Mouse (Mus musculus): ENCODE data around the gene Npat.
A peak's percentile ranks its signal among the peaks of the same experiment; 100 is the strongest.

The Npat gene

DNA sequence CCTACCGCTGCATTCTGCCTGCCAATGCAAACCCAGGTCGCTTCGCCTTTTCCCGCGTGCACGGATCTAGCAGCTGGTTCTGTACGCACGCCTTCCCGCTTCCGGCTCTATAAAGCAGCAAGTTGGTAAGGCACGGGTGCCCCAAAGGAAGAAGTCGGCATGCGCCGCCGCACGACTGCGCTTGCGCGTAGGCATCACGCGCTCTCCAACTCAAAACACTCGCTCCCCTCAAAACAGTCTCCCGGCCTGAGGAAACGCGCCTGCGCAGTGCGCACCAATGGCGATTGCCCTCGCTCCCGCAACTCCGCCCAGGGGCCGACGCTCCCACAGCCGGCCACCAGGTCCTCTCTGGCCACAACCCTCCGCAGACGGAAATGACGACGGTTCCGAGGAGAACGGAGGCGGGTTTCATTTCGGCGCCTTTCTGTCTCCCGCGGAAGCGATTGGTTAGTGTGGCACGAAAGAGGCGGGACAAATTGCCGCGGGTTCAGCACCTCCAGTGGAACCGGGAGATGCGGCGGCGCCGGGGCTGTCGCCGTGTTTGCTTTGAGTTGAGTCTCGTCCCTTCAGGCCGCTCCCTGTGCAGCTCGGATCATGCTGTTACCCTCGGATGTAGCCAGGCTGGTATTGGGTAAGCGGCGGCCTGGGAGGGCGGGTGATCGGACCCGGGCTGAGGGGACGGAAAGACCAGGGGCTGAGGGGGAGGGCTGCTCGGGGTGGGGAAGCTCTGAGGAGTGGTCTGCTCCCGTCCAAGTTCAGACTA is at the start of gene Npat, which contains the start of gene Atm:
TSS of gene Npat (plus strand) at position 490 of the 763 bp plus-strand sequence.
TSS of gene Atm (minus strand) at position 183 of the 763 bp plus-strand sequence.
- peak; percentile 99 for DNase-seq

DNA sequence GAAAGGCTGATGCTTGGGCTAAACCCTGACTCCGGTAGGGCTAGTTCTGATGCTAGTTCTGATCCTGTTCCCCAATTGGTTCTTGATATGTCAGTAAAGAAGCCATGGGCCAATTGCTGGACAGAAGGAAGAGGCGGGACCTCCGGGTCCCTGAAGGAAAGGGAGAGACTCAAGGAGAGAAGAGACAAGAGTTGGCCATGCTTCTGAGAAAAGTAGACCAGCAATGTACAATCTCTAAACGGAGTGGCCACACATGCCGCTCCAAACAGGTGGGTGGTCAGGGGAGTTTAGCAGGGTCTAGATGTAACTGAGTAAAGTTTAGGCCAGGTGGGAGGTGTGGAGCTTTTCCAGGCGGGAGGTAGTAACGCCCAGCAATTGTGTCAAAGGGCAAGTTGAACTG is 28.8 kb upstream of the Npat start:
- peak; percentile 9 for DNase-seq

GRCm38 (mm10) chr9:53514091-53514490 is 22.8 kb upstream of the Npat start:
- no peak for DNase-seq

DNA sequence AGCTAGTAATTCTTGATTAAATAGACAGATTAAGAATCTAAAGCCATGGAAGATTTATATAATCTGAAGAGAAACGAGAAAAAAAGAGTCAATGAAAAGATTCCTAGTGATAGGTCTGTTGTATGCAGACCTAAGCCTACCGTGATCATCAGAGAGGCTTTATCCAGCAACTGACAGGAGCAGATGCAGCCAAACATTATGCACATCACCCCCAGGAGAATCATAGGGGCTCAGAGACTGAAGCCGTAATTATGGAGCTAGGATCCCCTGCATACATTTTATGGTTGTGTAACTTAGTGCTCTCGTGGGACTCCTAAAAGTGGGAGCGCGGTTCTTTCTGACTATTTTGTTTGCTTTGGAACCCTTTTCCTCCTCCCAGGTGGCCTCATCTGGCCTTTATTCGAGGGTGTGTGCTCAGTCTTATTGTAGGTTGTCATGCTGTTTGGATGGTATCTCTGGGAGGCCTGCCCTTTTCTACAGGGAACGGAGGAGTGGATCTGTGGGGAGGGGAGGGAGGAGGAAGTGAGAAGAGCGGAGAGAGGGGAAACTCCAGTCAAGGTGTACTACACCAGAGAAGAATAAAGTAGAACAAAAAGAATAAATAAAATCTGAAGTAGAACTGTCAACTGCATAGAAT is 19.4 kb upstream of the Npat start:
- DNase-seq, result no peak

DNA sequence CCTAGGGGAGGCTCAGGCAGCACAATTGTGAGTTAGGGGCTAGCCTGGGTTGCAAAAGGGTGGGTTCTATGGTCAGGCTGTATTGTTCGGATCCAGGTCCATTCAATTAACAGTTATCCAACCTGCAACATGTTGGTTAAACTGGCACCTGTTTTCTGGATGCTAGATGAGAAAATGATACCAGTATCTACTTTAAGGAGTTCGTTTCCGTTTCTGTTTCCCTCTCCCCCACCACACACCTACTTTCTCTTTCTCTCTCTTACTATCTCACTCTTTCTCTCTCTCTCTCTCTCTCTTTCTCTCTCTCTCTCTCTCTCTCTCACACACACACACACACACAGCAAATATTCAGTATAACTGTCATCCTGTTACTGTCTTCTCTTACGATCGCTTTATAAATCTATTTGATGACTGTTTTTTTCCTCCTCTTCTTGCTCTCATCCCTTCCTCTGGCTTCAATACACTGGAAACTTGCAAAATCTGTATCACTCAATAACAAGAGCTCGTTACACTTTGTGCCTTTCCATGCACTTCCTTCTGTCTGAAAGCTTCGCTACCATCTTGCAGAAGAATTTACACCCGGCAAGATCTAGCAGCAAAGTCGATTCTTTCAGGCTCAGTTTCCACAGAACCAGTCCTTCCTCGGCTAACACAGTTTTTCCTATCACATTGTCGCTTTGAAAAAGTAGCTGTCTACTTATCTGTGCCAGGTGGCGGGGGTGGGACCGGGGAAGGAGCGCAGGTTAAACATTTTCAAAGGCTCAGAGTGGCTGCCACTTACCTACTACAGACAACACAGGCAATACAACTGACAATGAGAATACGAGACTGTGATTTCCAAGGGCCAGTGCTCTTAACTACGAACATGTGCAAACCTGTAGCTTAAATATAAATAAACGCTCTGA is 1.2 kb upstream of the Npat start:
- peak; percentile 46 for DNase-seq

DNA sequence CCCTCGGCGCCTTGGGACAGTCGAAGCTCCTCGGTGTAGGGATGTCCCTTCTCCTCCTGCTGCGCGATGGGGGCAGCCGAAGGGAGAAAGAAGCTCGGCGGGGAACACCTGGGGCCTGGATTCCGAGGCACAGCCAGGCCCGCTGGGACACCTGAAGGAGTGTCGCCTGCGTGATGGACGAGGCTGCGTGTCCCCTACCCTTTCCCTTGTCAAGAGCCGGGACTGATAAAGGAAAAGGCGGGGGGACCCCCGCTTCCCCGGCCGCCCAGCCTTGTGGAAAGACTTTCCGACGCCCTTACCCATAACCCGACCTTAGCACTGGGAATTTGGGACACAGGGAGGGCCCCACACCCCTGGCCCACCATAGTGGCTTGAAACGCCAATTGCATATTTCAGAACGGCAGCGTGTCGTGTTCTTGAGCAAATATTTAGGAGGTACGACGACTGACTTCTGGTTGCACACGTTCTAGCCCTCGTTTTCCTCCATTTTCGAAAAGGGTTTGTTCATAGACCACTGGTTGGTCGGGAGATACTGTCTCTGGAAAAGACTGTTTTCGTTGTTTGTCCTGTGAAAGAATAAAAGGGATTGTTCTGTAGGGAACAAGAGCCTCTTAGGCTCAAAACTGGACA is 604 bp downstream of the Npat start:
- peak; percentile 22 for DNase-seq

- no peak for DNase-seq
Measured at GRCm38 (mm10) chr9:53570662-53571061, 33.8 kb downstream of the Npat start.

GRCm38 (mm10) chr9:53572516-53573307 is 35.9 kb downstream of the Npat start:
- DNase-seq, result no peak

GRCm38 (mm10) chr9:53575721-53576120 is 38.9 kb downstream of the Npat start:
- DNase-seq, result no peak

GRCm38 (mm10) chr9:53581870-53582269 is 45.0 kb downstream of the Npat start:
- no peak for DNase-seq

DNA sequence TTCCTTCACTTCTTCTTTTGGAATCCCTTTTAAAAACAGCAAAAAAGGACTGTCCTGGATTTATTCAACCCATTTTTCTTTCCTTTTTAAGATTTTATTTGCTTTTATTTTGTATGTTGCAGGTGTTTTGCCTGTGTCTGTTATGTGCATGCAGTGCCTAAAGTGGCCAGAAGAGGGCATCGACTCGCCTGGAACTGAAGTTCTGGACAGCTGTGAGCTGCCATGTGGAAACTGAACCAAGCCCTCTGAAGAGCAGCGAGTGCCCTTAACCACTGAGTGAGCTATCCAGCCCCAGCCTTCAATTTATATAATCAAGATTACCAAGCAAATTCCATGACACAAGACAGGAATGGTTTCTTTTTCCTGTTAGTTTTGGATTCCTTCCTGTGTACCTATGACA is 57.9 kb downstream of the Npat start:
- peak; percentile 87 for DNase-seq

- no peak for DNase-seq
Measured at GRCm38 (mm10) chr9:53596971-53597600, 60.2 kb downstream of the Npat start.

DNA sequence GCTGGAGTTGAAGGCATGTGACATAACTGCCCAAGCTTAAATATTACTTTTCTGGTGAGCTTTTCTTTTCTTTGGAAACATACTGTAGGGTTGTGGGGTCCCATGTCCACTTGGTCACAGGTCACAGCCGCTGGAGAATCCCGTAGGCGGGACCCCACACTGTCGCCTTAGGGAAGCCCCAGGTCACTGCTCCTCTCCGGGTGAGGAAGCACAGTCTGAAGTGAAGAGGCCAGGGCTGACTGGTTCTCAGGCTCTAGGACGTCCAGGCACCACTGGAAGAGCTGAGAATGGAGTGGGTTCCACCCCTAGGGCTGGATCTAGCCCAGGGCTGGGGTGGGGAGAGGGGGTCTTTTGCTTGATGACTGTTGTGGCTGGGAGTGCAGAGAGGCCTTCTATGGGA is 61.8 kb downstream of the Npat start:
- peak; percentile 79 for DNase-seq

- no peak for DNase-seq
Measured at GRCm38 (mm10) chr9:53601541-53601940, 64.7 kb downstream of the Npat start.

GRCm38 (mm10) chr9:53603384-53603783 is 66.5 kb downstream of the Npat start:
- no peak for DNase-seq

- no peak for DNase-seq
Measured at GRCm38 (mm10) chr9:53603849-53604248, 67.0 kb downstream of the Npat start.

DNA sequence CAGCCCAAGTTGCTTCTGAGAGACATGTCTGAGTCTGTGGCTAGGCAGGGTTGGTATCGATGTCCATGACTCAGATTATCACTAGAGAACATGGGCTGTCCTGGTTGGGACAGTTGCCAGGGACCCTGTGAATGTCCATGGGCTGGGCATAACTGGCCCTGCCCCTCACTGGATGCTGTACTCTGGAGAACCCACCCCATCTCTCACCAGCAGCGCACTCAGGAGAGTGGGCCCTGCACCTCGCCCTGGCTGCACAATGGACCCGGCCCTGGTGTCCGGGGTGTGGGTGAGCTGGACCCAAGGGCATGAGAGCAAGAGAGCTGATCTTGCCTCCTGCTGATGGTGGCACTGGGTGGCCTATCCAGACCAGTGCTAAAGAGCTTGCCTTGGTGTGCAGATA is 68.1 kb downstream of the Npat start:
- DNase-seq, result no peak

- peak; percentile 44 for DNase-seq
Measured at GRCm38 (mm10) chr9:53607192-53607591, 70.3 kb downstream of the Npat start.

DNA sequence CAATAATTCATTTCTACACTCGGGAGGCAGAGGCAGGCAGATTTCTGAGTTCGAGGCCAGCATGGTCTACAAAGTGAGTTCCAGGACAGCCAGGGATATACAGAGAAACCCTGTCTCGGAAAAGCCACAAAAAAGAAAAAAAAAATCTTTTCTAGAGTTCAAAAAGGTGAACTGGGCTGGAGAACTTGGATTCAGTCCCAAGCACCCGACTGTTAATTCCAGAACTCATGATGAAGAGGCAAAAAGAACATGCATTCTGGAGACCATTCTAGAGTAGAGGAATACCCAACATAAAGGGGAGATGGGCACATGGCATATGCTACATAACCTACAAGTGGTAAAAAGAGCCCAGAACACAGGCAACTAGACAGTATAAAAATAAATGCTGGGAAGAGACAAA is 71.0 kb downstream of the Npat start:
- DNase-seq, result no peak

DNA sequence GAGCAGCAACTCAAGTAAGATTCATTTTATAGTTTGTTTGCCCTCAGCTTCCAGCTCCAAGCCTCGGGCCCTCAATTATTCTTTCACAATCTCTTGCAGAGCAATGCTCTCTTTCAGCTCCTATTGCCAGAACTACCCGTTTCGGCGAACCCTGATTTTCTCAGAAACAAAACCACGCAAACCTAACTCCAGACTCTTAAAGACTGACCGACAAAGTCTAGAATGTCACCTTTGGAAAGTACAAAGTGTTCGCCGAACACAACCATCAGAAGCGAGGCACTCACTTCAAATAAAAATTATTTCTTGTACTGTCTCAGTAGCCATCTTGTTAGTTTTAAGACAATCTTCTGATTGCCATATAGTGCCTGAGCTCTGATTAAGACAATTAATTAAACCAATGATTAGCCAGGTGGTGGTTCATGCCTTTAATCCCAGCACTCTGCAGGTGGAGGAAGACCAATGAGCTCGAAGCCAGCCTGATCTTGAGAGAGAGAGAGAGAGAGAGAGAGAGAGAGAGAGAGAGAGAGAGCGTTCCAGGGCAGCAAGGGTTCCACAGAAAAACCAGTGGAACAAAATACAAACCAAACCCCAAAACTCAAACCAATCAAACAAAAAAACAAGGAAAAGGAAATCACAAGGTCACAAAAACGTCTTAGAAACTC is 72.6 kb downstream of the Npat start:
- peak; percentile 48 for DNase-seq

Measured in kidney, adult 9 months (tissue).